Mouse (Mus musculus): ENCODE measurements around the gene Pea15a. TPM values are rescaled to one million over a fixed set of nuclear protein-coding genes. Genes with fewer than 3 reads are reported as not detected.

Pea15a gene
- total and polyA plus RNA-seq, 3 experiments, result 15.6 to 50.6 (median 23.7) TPM

DNA sequence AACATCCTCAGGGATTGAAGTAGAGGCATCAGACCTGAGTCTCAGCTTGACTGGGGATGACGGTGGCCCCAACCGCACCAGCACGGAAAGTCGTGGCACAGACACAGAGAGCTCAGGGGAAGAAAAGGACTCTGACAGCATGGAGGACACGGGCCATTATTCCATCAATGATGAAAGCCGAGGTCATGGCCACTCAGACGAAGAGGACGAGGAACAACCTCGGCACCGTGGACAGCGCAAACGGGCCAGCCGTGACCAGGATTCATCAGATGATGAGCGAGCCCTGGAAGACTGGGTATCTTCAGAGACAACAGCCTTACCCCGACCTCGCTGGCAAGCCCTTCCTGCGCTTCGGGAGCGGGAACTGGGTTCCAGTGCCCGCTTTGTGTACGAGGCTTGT is 34.2 kb downstream of the Pea15a start:
- Histone ChIP-seq H3K79me2 (replicated peaks; ENCODE audit: control insufficient read depth, extremely low read depth, insufficient read depth, poor library complexity, severe bottlenecking) (no peaks in the 10 kb centered on the region; the same call in 1 of the 2 replicates), H3K36me3 (replicated peaks in 1 of 2; ENCODE audit: control insufficient read depth in 1 of 2, insufficient read depth in 1 of 2, low read length in 1 of 2) (peaks cover 66 to 90% of the 10 kb centered on the region in 2 experiments), H3K9me3 (replicated peaks; ENCODE audit: low read length) (peaks cover 1% of the 10 kb centered on the region), H3K4me1 (ENCODE audit: control insufficient read depth in 1 of 2, insufficient read depth in 2 of 2) (peaks cover 0 to 10% of the 10 kb centered on the region in 2 experiments; a peak in 1 of 4 replicates), H3K27me3 (replicated peaks) (no peaks in the 10 kb centered on the region), H3K27ac (ENCODE audit: insufficient read depth, low read depth) (no peak overlapping the region), H3K9ac (ENCODE audit: insufficient read depth, low read depth) (no peak overlapping the region), H3K4me3 (replicated peaks in 1 of 3; ENCODE audit: low read depth in 2 of 3, low read length in 2 of 3, poor library complexity in 1 of 3) (no peak overlapping the region), H3K4me2 (ENCODE audit: insufficient read depth, low read depth, poor library complexity, severe bottlenecking) (no peak overlapping the region)
- TF ChIP-seq PAX5 (IDR thresholded peaks at IDR 0.05; ENCODE audit: low read length) (no peak), CHD1 (IDR thresholded peaks at IDR 0.05; ENCODE audit: low read depth, low read length) (no peak), MAFK (IDR thresholded peaks at IDR 0.05; ENCODE audit: insufficient replicate concordance, low read length) (no peak), ELF1 (IDR thresholded peaks at IDR 0.05; ENCODE audit: low read depth, low read length) (no peak), ETS1 (conservative IDR thresholded peaks at IDR 0.05; ENCODE audit: low read depth, low read length) (no peak), NELFE (IDR thresholded peaks at IDR 0.05; ENCODE audit: low read depth, low read length) (no peak), MAX (IDR thresholded peaks at IDR 0.05; ENCODE audit: low read length) (no peak), MAZ (IDR thresholded peaks at IDR 0.05; ENCODE audit: low read depth, low read length) (no peak), POLR2AphosphoS2 (IDR thresholded peaks at IDR 0.05; ENCODE audit: low read depth, low read length) (no peak), GABPA (IDR thresholded peaks at IDR 0.05; ENCODE audit: insufficient replicate concordance, low read depth, low read length) (no peak), USF1 (IDR thresholded peaks at IDR 0.05; ENCODE audit: low read depth, low read length) (no peak), E2F4 (IDR thresholded peaks at IDR 0.05; ENCODE audit: insufficient replicate concordance, low read depth, low read length) (no peak), IRF4 (IDR thresholded peaks at IDR 0.05; ENCODE audit: low read depth, low read length) (no peak), NRF1 (IDR thresholded peaks at IDR 0.05; ENCODE audit: low read depth, low read length) (no peak), ZKSCAN1 (IDR thresholded peaks at IDR 0.05; ENCODE audit: borderline replicate concordance, low read depth, low read length) (no peak), ZMIZ1 (IDR thresholded peaks at IDR 0.05; ENCODE audit: low read depth, low read length) (no peak), POLR2A (IDR thresholded peaks at IDR 0.05; ENCODE audit: low read depth, low read length) (no peak), TCF12 (IDR thresholded peaks at IDR 0.05; ENCODE audit: low read depth, low read length) (no peak), MEF2A (IDR thresholded peaks at IDR 0.05; ENCODE audit: borderline replicate concordance, low read depth, low read length) (no peak)
- in situ Hi-C loops (cut with MboI; ENCODE audit: low pct_ligation_motif_present, low pct_unique_long_range_greater_than_20kb, low sequenced_read_pairs), result no loop called here
- DNase-seq (ENCODE audit: extremely low read depth), result no peak
- dilution Hi-C loops (cut with MboI; ENCODE audit: extremely low pct_ligation_motif_present, extremely low pct_unique_long_range_greater_than_20kb, low sequenced_read_pairs), result no loop called here

DNA sequence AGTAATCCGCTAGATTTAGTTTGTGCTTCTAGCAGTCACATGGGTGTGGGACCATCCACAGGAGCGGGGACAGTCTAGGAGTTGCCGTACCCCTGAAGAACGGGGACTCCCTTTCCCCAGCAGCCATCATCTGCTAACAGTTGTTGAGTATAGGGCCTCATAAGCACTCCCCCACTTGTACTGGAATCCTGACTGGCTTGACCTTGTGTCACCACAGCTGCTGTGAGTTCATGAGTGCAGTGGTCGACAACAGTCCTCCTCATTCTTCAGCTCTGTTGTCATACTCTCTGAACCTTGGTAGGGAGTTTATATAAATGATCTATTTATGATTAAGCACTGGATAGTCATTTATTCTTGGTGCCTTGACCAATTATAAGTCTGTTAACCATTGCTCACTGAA is 36.8 kb downstream of the Pea15a start:
- H3K4me3 ChIP-seq (replicated peaks in 1 of 3; ENCODE audit: low read depth in 2 of 3, low read length in 2 of 3, poor library complexity in 1 of 3), result no peak overlapping the region
- H3K79me2 ChIP-seq (replicated peaks; ENCODE audit: control insufficient read depth, extremely low read depth, insufficient read depth, poor library complexity, severe bottlenecking), result peaks cover 3% of the 10 kb centered on the region
- H3K9me3 ChIP-seq (replicated peaks; ENCODE audit: low read length), result peaks cover 1% of the 10 kb centered on the region
- dilution Hi-C loops (cut with MboI; ENCODE audit: extremely low pct_ligation_motif_present, extremely low pct_unique_long_range_greater_than_20kb, low sequenced_read_pairs) (no loop called here), in situ Hi-C loops (cut with MboI; ENCODE audit: low pct_ligation_motif_present, low pct_unique_long_range_greater_than_20kb, low sequenced_read_pairs) (no loop called here)
- H3K27ac ChIP-seq (ENCODE audit: insufficient read depth, low read depth), result no peak overlapping the region
- no peak overlapping the region for H3K9ac ChIP-seq (ENCODE audit: insufficient read depth, low read depth)
- no peak overlapping the region for H3K4me2 ChIP-seq (ENCODE audit: insufficient read depth, low read depth, poor library complexity, severe bottlenecking)
- no peaks in the 10 kb centered on the region for H3K27me3 ChIP-seq (replicated peaks)
- peaks cover 72 to 95% of the 10 kb centered on the region in 2 experiments for H3K36me3 ChIP-seq (replicated peaks in 1 of 2; ENCODE audit: control insufficient read depth in 1 of 2, insufficient read depth in 1 of 2, low read length in 1 of 2)
- DNase-seq (ENCODE audit: extremely low read depth), result no peak
- TF ChIP-seq POLR2A (IDR thresholded peaks at IDR 0.05; ENCODE audit: low read depth, low read length), result no peak
- H3K4me1 ChIP-seq (ENCODE audit: control insufficient read depth in 1 of 2, insufficient read depth in 2 of 2), result peaks cover 0 to 10% of the 10 kb centered on the region in 2 experiments; a peak in 1 of 4 replicates
